Mouse (Mus musculus) fibroblast of lung, adult 2 months (primary cell): ENCODE results near the gene Utp18.
"Not testable (repeated sequence)": the region's sequence is repeated elsewhere in the genome, so short reads cannot be mapped to it uniquely, and the experiment has no call there.

Experiments
- DNase-seq: peaks from one replicate; pipeline ENCODE4 v3.0.0-alpha.2; 2011; ENCODE audit warnings: low read depth

Gene Utp18

GRCm38 (mm10) chr11:93885572-93886410 is at the start of gene Utp18, which contains the start of gene Mbtd1:
Gene Utp18, minus strand, starts transcription at chr11:93885766.
Gene Mbtd1, plus strand, starts transcription at chr11:93885852.
- peak; percentile 87 for DNase-seq

- no peak for DNase-seq
Observed at GRCm38 (mm10) chr11:93929106-93929505, 43.5 kb upstream of the Utp18 start.

DNA sequence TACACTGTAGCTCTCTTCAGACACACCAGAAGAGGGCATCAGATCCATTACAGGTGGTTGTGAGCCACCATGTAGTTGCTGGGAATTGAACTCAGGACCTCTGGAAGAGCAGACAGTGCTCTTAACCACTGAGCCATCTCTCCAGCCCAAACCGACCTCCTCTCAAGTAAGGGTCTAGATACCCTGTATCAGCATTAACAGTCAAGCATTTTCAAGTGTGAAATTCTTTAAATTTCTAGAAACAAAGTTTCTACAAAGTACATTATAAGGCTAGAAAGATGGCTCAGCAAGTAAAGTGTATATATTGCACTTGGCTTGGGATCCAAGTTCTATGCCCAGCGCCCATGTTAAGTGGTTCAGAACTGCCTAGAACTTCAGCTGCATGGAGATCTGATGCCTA is 29.5 kb upstream of the Utp18 start:
- not testable (repeated sequence) for DNase-seq

DNA sequence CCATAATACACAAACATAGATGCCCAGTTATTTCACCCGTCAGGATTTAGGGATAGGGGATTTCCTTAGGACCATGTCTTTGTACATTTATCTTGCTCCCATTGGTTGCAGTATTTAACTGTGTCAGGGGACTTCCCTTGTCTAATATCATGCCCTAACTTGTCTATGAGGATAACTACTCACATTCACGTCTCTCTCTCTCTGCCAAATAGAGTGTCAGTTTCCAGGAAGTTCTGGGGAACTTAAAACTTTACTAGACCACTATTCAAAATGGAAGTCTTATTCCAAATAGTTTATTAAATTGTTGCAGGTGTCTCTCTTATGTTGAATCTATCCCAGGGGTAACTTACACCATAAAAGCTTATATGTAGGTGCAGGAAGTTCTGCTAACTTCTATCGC is 26.0 kb upstream of the Utp18 start:
- DNase-seq = no peak

DNA sequence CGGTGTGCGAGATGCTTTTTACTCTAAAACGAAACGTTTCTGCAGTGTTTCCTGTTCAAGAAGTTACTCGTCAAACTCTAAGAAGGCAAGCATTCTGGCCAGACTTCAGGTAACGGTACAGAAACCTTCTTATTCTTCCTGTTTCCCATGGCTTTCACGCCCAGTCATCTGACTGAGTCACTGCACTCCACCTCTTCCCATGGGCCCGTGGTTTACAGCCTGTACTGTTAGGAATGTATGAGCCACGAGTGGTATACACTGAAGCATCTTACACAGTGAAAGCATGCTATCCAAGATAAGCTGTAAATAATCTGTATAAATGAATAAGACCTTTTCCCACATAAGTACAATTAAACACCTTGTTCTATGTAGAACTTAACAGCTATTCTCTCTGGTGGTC is 23.3 kb upstream of the Utp18 start:
- DNase-seq = peak; percentile 75

GRCm38 (mm10) chr11:93907839-93908238 is 22.3 kb upstream of the Utp18 start:
- DNase-seq = no peak

DNA sequence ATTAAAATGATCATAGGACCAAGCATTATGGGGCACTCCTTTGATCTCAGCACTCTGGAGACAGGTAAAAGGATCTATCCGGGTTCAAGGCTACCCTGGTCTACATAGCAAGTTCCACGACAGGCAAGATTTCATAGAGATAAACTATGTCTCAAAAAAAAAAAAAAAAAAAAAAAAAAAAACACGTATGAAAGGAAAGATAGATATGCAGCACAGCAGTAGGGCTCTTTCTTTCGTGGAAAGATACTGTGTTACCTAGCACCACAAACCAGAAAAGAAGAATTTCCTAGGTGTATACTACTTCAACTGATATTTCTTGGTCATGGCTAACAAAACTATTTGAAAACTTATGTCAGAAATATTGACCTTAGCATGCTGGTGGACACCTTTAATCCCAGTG is 21.3 kb upstream of the Utp18 start:
- DNase-seq = no peak

DNA sequence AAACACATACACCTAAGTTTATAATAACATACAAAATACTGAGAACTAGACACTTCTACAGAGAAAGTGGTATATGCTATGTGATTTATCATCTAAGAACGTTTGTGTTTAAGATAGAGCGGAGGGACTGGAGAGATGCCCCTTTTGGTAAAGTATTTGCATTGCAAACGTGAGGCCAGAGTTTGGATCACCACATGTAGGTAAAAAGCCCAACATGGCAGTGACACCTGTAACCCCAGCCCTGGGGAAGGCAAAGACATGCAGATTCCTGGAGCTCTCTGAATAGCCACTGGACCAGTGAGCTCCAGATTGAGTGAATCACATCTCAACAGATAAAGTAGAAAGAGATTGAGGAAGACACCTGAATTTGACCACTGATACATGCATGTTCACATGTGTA is 12.2 kb upstream of the Utp18 start:
- DNase-seq = no peak

DNA sequence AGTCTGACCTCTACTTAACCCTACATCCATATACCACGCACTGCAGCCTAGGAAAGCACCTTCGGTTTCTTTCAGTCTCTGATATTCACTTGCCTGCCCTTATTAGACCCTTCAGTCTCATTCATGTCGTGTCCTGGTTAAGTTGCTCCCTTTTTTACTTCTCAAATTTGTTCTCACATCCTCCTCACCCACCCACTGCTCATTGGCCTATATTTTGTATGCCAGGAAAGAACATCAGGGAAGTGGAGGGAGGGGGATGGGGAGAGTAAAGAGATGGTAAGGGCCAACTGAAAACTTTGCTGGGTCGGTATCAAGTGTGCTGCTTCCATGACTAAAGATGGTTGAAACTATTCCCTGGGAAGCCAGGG is 1.5 kb upstream of the Utp18 start:
- DNase-seq = no peak

DNA sequence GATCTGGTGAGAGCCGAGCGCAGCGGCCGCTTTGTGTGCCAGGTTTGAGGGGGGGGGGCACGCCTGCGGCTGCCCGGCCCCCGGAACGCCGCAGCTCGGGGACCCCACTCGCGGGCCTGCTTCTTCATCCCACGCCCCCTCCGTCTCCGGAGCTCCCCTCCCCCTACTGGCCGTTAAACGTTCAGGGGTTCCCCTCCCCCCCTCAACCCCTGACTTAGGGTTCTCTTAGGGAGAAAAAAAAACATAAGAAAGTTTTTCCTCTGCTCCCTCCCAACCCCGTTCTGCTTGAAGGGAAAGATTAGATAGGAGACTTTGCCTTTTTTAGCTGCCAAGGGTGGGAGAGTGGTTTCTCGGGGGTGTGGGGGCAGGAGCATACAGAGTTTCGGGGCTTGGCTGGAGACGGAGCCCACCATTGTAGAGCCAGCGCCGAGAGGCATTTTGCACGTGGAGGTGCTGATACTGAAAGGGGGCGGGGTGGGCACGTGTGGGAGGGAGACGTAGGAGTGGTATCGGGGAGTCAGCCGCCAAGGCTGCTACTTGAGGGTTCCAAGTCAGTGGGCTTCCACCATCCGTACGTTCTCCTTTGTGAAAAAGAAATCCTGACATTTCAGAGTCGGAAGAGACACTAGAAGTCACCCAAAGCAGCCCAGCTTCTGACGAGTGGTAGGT is 979 bp upstream of the Utp18 start:
- no peak for DNase-seq

DNA sequence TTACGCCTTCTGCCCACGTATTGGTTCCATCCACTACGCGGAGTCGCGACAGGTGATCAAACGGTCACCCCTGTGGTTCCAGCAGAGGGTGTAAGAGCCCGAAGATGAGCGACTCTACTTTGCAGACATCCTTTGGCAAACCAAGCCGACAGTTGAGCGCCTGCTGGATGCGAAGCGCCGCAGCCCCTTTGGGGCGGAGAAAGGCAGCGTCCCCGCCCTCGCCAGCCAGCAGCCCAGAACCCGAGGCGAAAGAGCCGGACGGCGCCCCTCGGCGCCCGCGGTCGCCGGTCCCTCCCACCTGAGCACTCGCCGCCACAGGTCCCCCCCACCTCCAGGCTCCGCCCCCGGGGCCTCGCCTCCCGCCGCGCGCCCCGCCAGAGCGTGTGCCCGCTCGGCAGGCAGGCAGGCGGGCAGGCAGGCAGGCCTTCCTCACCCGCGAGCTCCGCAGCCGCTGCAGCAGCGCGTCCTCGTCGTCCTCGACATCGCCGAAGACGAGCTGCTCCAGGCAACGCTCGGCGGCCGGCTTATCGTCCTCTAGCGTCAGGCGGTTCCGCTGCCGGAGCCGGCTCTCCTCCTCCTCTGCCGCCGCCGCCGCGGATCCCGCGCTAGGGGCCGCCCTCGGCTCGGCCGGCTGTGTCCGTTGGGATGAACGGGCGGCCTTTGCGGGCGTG is 530 bp downstream of the Utp18 start:
- DNase-seq = no peak

GRCm38 (mm10) chr11:93884068-93884467 is 1.5 kb downstream of the Utp18 start:
- no peak for DNase-seq

GRCm38 (mm10) chr11:93862638-93863037 is 22.9 kb downstream of the Utp18 start:
- no peak for DNase-seq

DNA sequence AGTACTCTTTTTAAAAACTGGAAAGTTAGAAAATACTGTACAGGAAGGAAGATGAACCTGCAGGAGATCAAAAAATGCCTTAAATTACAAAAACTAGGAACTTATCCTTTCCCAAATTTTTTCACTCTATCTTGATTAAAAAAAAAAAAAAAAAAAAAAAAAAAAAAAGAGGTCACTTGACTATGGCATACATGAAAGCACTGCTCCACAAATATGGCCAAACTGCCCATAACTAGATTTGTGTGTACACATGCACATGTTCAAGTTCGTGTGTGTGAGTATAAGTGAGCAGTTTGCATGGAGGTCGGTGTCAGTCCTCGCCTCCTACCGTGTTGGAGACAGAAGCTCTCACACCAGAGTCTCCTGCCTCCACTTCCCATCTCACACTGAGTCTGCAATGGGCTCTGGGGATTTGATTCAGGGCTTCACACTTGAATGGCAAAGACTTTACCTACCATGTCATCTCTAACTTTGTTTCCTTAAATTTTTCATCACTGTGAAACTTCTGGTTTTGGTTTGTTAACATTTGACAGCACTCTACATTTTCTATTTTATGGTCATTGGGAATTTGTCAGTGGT is 23.4 kb downstream of the Utp18 start:
- no peak for DNase-seq

- DNase-seq = no peak
Observed at GRCm38 (mm10) chr11:93861193-93861592, 24.4 kb downstream of the Utp18 start.

GRCm38 (mm10) chr11:93860540-93861172 is 24.9 kb downstream of the Utp18 start:
- no peak for DNase-seq

DNA sequence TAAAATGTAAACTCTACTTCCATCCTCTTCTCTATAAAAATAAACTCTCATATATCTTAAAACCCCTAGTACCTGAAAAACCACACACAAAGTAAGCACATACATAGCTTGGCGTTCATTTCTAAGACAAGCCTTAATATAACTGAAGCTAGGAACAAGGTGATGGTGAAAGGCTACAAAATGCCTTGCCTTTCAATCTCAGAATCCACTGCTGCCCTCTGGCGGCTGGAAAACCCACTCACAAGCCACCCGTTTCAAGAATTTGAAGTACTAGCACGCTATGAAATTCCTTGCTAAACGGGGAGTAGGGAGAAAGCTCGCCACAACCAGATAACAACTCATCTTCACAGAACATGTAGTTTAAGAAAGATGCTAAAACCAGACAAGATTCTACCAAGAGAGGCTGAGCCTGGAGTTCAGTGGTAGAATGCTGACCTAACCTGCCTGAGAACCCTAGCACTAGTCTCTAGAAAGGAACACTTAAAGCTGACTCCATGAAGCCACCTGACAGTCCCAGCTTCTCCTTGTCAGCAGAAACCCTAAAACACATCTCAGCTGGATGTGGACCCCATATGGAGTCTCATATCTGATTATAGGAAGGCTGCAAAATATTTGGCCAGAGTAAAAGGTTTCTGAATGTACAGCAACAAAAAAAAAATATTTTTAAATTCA is 29.1 kb downstream of the Utp18 start:
- DNase-seq = peak; percentile 39

- no peak for DNase-seq
Observed at GRCm38 (mm10) chr11:93852546-93852945, 33.0 kb downstream of the Utp18 start.

GRCm38 (mm10) chr11:93847342-93847741 is 38.2 kb downstream of the Utp18 start:
- DNase-seq = no peak

- DNase-seq = no peak
Observed at GRCm38 (mm10) chr11:93835800-93836199, 49.8 kb downstream of the Utp18 start.

GRCm38 (mm10) chr11:93829971-93830370 is 55.6 kb downstream of the Utp18 start:
- DNase-seq = no peak

GRCm38 (mm10) chr11:93829327-93829679 is 56.3 kb downstream of the Utp18 start:
- DNase-seq = no peak
